Mouse (Mus musculus) MEL-GATA-1-ER (cell line): ENCODE measurements around the gene Eepd1.
A peak's percentile ranks its signal among the peaks of the same experiment; 100 is the strongest.

Source experiments
- DNase-seq: peaks from one replicate; pipeline ENCODE4 v3.0.0-alpha.2; 2012; ENCODE audit warnings: low read depth; ENCODE audit errors: extremely low read depth

Eepd1 gene

GRCm38 (mm10) chr9:25574186-25574585, 92.8 kb downstream of the Eepd1 start:
- no peak for DNase-seq

GRCm38 (mm10) chr9:25578674-25579596, 97.6 kb downstream of the Eepd1 start:
- DNase-seq: no peak

- no peak for DNase-seq
Observed at GRCm38 (mm10) chr9:25583621-25584020, 102.3 kb downstream of the Eepd1 start.

GRCm38 (mm10) chr9:25585614-25586013, 104.3 kb downstream of the Eepd1 start:
- DNase-seq: no peak

GRCm38 (mm10) chr9:25588581-25588980, 107.2 kb downstream of the Eepd1 start:
- no peak for DNase-seq

- DNase-seq: no peak
Observed at GRCm38 (mm10) chr9:25590740-25591139, 109.4 kb downstream of the Eepd1 start.

GRCm38 (mm10) chr9:25591390-25592354, 110.3 kb downstream of the Eepd1 start:
- peak; percentile 85 for DNase-seq

GRCm38 (mm10) chr9:25592355-25592955, 111.1 kb downstream of the Eepd1 start:
- no peak for DNase-seq

- DNase-seq: no peak
Observed at GRCm38 (mm10) chr9:25624744-25625143, 143.4 kb downstream of the Eepd1 start.

- DNase-seq: no peak
Observed at GRCm38 (mm10) chr9:25629531-25630099, 148.3 kb downstream of the Eepd1 start.
